In genomic region chr7:47025429-47025828, GRCm38 (mm10) we compare ENCODE assay signal across 19 mouse cellular contexts. TPM values are rescaled to one million over a fixed set of nuclear protein-coding genes. Genes with fewer than 3 reads are reported as not detected.
"Had no signal": no experiment of that assay in that cellular context is flagged by ENCODE, and none has a peak within 500 bp of the region (broad histone marks: within the 10 kb centered on the region; RNA-seq: fewer than 3 reads in every experiment).

No protein-coding gene starts in this region.

- H3K27me3 ChIP-seq: lung, embryonic 15.5 days; midbrain, embryonic 15.5 days; neural tube, embryonic 12.5 days had no signal

- H3K36me3 ChIP-seq: limb, embryonic 12.5 days; liver, embryonic 13.5 days; lung, embryonic 15.5 days; midbrain, embryonic 15.5 days; neural tube, embryonic 12.5 days had no signal

- H3K9me3 ChIP-seq: limb, embryonic 12.5 days; liver, embryonic 13.5 days; lung, embryonic 15.5 days; megakaryocyte, embryonic 14.5 days; midbrain, embryonic 15.5 days; neural tube, embryonic 12.5 days had no signal

- H3K4me2 ChIP-seq: limb, embryonic 12.5 days; liver, embryonic 13.5 days; lung, embryonic 15.5 days; midbrain, embryonic 11.5 days; midbrain, embryonic 15.5 days; neural tube, embryonic 12.5 days had no signal

- DNase-seq: kidney, postnatal 4 days; liver; liver, embryonic 13.5 days; liver, postnatal 0 days; lung, postnatal 14 days; thymus, postnatal 4 days had no signal

- H3K27ac ChIP-seq: layer of hippocampus, adult 2 months; limb, embryonic 12.5 days; liver, embryonic 13.5 days; lung, embryonic 15.5 days; macrophage; midbrain, embryonic 15.5 days; neural tube, embryonic 12.5 days; stomach, postnatal 0 days had no signal

- H3K4me3 ChIP-seq: layer of hippocampus, adult 2 months; limb, embryonic 12.5 days; liver, embryonic 13.5 days; lung, embryonic 15.5 days; megakaryocyte, embryonic 14.5 days; midbrain, embryonic 15.5 days; neural tube, embryonic 12.5 days had no signal

- H3K9ac ChIP-seq: limb, embryonic 12.5 days; liver, embryonic 13.5 days; liver, postnatal 0 days; lung, embryonic 15.5 days; midbrain, embryonic 15.5 days; neural tube, embryonic 12.5 days had no signal

- ATAC-seq: liver, postnatal 0 days; midbrain, embryonic 15.5 days had no signal

- H3K4me1 ChIP-seq: limb, embryonic 12.5 days; midbrain, embryonic 15.5 days; neural tube, embryonic 12.5 days had no signal

RNA-seq across cellular contexts. Expression of gene Gm9999, which starts 42.0 kb away (rescaled TPM):
- total RNA-seq: layer of hippocampus, adult 2 months; layer of hippocampus, postnatal 10 days; left cerebral cortex, postnatal 36 days; monocyte, adult 5-6 weeks; neutrophil, adult 5-6 weeks had no signal
- polyA plus RNA-seq: limb, embryonic 12.5 days; liver, embryonic 13.5 days; liver, postnatal 0 days; lung, embryonic 15.5 days; macrophage; midbrain, embryonic 11.5 days; midbrain, embryonic 15.5 days; neural tube, embryonic 12.5 days; stomach, postnatal 0 days had no signal
